Mouse (Mus musculus): Measurements from ENCODE around the gene Arhgap42. TPM values are rescaled to one million over a fixed set of nuclear protein-coding genes. Genes with fewer than 3 reads are reported as not detected.

Gene Arhgap42
- polyA plus RNA-seq, 1 experiment from 2014 or later: 48.5 TPM

DNA sequence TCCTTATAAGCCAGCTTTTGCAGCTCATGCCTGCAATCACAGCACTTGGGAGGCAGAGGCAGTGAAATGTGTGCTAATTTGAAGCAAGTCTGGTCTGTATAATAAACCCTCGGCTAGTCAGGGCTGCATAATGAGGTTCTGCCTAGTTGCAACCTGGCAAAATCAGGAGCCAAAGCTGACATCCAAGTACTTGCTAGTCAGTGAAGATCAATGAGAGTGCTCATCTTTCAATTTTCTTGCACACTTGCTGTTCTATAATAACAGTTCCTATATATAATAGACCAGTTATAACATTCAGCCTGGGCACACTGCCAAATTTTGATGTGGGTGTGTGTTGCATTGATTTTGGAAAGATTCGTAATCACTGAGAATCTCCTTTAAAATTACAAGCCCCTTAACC, 261.1 kb downstream of the Arhgap42 start:
- Histone ChIP-seq H3K27ac (no peak overlapping the region), H3K36me3 (no peaks in the 10 kb centered on the region), H3K9me3 (no peaks in the 10 kb centered on the region), H3K9ac (no peak overlapping the region), H3K4me3 (no peak overlapping the region), H3K27me3 (no peaks in the 10 kb centered on the region), H3K4me1 (no peaks in the 10 kb centered on the region), H3K4me2 (no peak overlapping the region)
- ATAC-seq (ENCODE audit: borderline replicate concordance, extremely low read depth, low FRiP score, low TSS enrichment): no peak
- WGBS: 46% methylated on average over 2 of the region's 2 CpGs

DNA sequence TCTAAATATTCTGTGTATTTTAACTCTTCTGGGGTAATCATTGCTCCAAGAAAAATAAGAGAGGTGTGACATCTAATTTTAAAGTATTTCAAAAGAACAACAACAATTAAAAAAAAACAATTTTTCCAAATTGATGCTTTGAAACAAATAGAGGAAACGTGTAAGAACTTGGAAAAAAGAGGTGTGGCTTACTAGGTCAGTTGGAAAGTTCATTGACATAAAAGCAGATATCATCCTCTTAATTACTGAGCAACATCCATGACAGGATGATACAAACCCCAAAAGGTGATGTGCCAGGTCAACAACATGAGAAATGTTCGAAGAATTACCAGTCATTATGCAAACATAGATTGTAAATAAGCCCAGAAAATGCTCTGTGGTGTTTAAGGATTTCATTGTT, 267.4 kb downstream of the Arhgap42 start, which contains the start of gene Gm16485:
Gene Gm16485, plus strand, starts transcription at position 301 of the 400 bp plus-strand sequence.
- ATAC-seq (ENCODE audit: borderline replicate concordance, extremely low read depth, low FRiP score, low TSS enrichment): no peak
- Histone ChIP-seq H3K4me3 (no peak within 1 kb of the TSS), H3K9me3 (no peaks in the 10 kb centered on the region), H3K36me3 (no peaks in the 10 kb centered on the region), H3K9ac (no peak within 1 kb of the TSS), H3K27me3 (no peaks in the 10 kb centered on the region), H3K4me2 (no peak within 1 kb of the TSS), H3K4me1 (no peaks in the 10 kb centered on the region), H3K27ac (no peak within 1 kb of the TSS)
- 48% methylated on average over 2 of the region's 2 CpGs for WGBS

- no peaks in the 10 kb centered on the region for H3K27me3 ChIP-seq
- WGBS: 32% methylated on average over 7 of the region's 7 CpGs
- H3K4me2 ChIP-seq: no peak overlapping the region
- ATAC-seq (ENCODE audit: borderline replicate concordance, extremely low read depth, low FRiP score, low TSS enrichment): peak; percentile 39; the same call in 1 of the 2 replicates
- no peaks in the 10 kb centered on the region for H3K9me3 ChIP-seq
- H3K27ac ChIP-seq: no peak overlapping the region
- no peak overlapping the region for H3K4me3 ChIP-seq
- no peaks in the 10 kb centered on the region for H3K4me1 ChIP-seq
- H3K9ac ChIP-seq: no peak overlapping the region
- H3K36me3 ChIP-seq: no peaks in the 10 kb centered on the region
These were observed 268.7 kb downstream of the Arhgap42 start for GRCm38 (mm10) chr9:8970240-8970639.

DNA sequence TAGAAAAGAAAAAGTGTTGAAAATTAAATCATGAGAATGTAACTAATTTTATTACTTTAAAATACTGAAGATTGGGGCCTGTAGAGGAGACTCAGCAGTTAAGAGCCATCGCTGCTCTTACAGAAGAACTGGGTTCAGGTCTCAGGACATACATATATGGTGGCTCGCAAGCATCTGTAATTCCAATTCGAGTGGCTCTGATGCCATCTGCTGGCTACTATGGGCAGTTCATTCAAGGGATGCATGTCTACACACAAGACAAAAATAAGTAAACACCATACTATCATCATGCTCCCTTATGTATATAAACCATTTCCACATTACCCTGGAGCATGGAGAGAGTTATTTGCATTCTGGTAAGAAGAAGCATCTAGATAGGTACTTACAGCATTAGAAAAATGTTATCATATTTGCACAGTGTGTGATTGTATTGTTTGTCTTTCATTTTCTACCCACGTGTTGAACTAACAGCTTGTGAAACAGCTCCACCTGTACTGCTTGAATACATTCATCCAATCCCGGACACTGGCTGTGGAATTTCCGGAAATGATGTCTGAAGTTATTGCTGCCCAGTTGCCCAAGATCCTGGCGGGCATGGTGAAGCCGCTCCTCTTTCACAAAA, 274.3 kb downstream of the Arhgap42 start:
- Histone ChIP-seq H3K4me1 (no peaks in the 10 kb centered on the region), H3K27me3 (no peaks in the 10 kb centered on the region), H3K9ac (no peak overlapping the region), H3K9me3 (no peaks in the 10 kb centered on the region), H3K4me2 (no peak overlapping the region), H3K36me3 (no peaks in the 10 kb centered on the region), H3K4me3 (no peak overlapping the region), H3K27ac (no peak overlapping the region)
- 54% methylated on average over 8 of the region's 8 CpGs for WGBS
- no peak for ATAC-seq (ENCODE audit: borderline replicate concordance, extremely low read depth, low FRiP score, low TSS enrichment)

DNA sequence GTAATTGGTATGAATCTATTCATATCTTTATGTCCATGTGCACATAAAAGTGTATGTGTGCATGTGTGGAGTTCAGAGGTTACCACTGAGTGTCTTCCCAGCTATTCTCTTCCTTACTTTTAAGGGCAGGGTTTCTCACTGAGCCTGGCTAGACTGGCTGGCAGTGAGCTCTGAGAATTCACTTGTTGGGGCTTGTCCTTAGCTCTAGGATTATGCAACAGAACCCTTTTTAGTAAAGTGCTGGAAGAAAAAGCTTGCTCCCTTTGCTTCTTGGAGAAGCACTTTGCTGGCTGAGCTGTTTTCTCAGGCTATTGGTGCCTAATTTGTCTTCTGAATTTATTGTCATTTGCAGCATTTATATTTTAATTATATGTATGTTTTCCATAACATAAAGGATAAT, 285.6 kb downstream of the Arhgap42 start:
- no peaks in the 10 kb centered on the region for H3K27me3 ChIP-seq
- H3K27ac ChIP-seq: no peak overlapping the region
- H3K4me3 ChIP-seq: no peak overlapping the region
- H3K9me3 ChIP-seq: no peaks in the 10 kb centered on the region
- no peaks in the 10 kb centered on the region for H3K4me1 ChIP-seq
- no peak overlapping the region for H3K4me2 ChIP-seq
- H3K36me3 ChIP-seq: no peaks in the 10 kb centered on the region
- no peak overlapping the region for H3K9ac ChIP-seq
- ATAC-seq (ENCODE audit: borderline replicate concordance, extremely low read depth, low FRiP score, low TSS enrichment): no peak
